Mouse (Mus musculus) heart, embryonic 13.5 days (tissue): Measurements from ENCODE around the gene Zzef1. TPM values are rescaled to one million over a fixed set of nuclear protein-coding genes. Genes with fewer than 3 reads are reported as not detected.

Experiments
- ATAC-seq: fragments of 200-750 bp; cut with Nextera tagmentation; 2 replicates; pipeline ENCODE4 v1.8.0; 2017; ENCODE audit warnings: moderate TSS enrichment; ENCODE audit not compliant: insufficient number of reproducible peaks, low FRiP score, low TSS enrichment; ENCODE audit errors: extremely low read depth
- H3K27ac ChIP-seq: fragments of 300-500 bp; sonication (generic); replicated peaks from 2 replicates; pipeline ENCODE4 v1.5.1; 2015; ENCODE audit warnings: moderate library complexity, mild to moderate bottlenecking, inconsistent platforms
- H3K27me3 ChIP-seq: fragments of 300-500 bp; sonication (generic); replicated peaks from 2 replicates; pipeline ENCODE4 v1.6.1; 2015; ENCODE audit warnings: mild to moderate bottlenecking, inconsistent platforms
- H3K36me3 ChIP-seq: fragments of 300-500 bp; sonication (generic); 2 replicates; pipeline ENCODE4 v1.6.1; 2015; ENCODE audit warnings: mild to moderate bottlenecking, inconsistent platforms
- H3K4me1 ChIP-seq: fragments of 300-500 bp; sonication (generic); 2 replicates; pipeline ENCODE4 v1.6.1; 2015; ENCODE audit warnings: inconsistent platforms
- H3K4me2 ChIP-seq: fragments of 300-500 bp; sonication (generic); 2 replicates; pipeline ENCODE4 v1.6.1; 2015; ENCODE audit warnings: inconsistent platforms, mild to moderate bottlenecking, moderate library complexity
- H3K4me3 ChIP-seq: fragments of 300-500 bp; sonication (generic); 2 replicates; pipeline ENCODE4 v1.5.1; 2015; ENCODE audit warnings: moderate library complexity, mild to moderate bottlenecking, inconsistent platforms
- H3K9ac ChIP-seq: fragments of 300-500 bp; sonication (generic); 2 replicates; pipeline ENCODE4 v1.6.1; 2015; ENCODE audit warnings: inconsistent platforms, mild to moderate bottlenecking, moderate library complexity
- H3K9me3 ChIP-seq: fragments of 300-500 bp; sonication (generic); 2 replicates; pipeline ENCODE4 v1.6.1; 2016; ENCODE audit warnings: inconsistent platforms
- WGBS: fragments of 180-500 bp; shearing (Covaris S2); methylation state at CpG from one replicate; pipeline ENCODE4 v1.1.7; 2015; ENCODE audit warnings: mixed read lengths; 5-methylcytosine and 5-hydroxymethylcytosine counted together
- polyA plus RNA-seq: library from polyadenylated mRNA; unstranded; fragments of >200 nt; fragmentation: Nextera tagmentation; extraction: Ambion mirVana; gene quantifications from 2 replicates; pipeline ENCODE4 v1.2.1, GENCODE M21; 2015

The Zzef1 gene
- polyA plus RNA-seq, 1 experiment from 2014 or later: 5.9 TPM

GRCm38 (mm10) chr11:72847831-72848628 lies 52.0 kb downstream of the Zzef1 start:
- Histone ChIP-seq H3K4me3 (no peak overlapping the region), H3K36me3 (peaks cover 72% of the 10 kb centered on the region), H3K9ac (no peak overlapping the region), H3K27me3 (no peaks in the 10 kb centered on the region), H3K4me2 (no peak overlapping the region), H3K27ac (no peak overlapping the region), H3K4me1 (0 out of 2 replicates have a peak, but pooled peaks cover 3% of the 10 kb centered on the region), H3K9me3 (no peaks in the 10 kb centered on the region)
- WGBS: 92% methylated on average over 1 of the region's 1 CpGs
- no peak for ATAC-seq

GRCm38 (mm10) chr11:72850419-72851131 lies 54.5 kb downstream of the Zzef1 start:
- Histone ChIP-seq H3K36me3 (peaks cover 78% of the 10 kb centered on the region), H3K4me2 (no peak overlapping the region), H3K4me3 (no peak overlapping the region), H3K9me3 (no peaks in the 10 kb centered on the region), H3K4me1 (0 out of 2 replicates have a peak, but pooled peaks cover 3% of the 10 kb centered on the region), H3K27ac (no peak overlapping the region), H3K27me3 (no peaks in the 10 kb centered on the region), H3K9ac (no peak overlapping the region)
- ATAC-seq: no peak
- WGBS: 91% methylated on average over 9 of the region's 9 CpGs

- Histone ChIP-seq H3K4me3 (no peak overlapping the region), H3K36me3 (peaks cover 79% of the 10 kb centered on the region), H3K27ac (no peak overlapping the region), H3K9me3 (no peaks in the 10 kb centered on the region), H3K9ac (no peak overlapping the region), H3K4me2 (no peak overlapping the region), H3K27me3 (no peaks in the 10 kb centered on the region), H3K4me1 (0 out of 2 replicates have a peak, but pooled peaks cover 3% of the 10 kb centered on the region)
- ATAC-seq: no peak
- 83% methylated on average over 4 of the region's 4 CpGs for WGBS
Measured at GRCm38 (mm10) chr11:72851214-72851613, 55.2 kb downstream of the Zzef1 start.

GRCm38 (mm10) chr11:72852122-72852521 lies 56.1 kb downstream of the Zzef1 start:
- Histone ChIP-seq H3K9ac (no peak overlapping the region), H3K4me3 (no peak overlapping the region), H3K9me3 (no peaks in the 10 kb centered on the region), H3K4me1 (peaks cover 8% of the 10 kb centered on the region), H3K4me2 (no peak overlapping the region), H3K27ac (no peak overlapping the region), H3K27me3 (no peaks in the 10 kb centered on the region), H3K36me3 (peaks cover 84% of the 10 kb centered on the region)
- 79% methylated on average over 1 of the region's 1 CpGs for WGBS
- no peak for ATAC-seq

DNA sequence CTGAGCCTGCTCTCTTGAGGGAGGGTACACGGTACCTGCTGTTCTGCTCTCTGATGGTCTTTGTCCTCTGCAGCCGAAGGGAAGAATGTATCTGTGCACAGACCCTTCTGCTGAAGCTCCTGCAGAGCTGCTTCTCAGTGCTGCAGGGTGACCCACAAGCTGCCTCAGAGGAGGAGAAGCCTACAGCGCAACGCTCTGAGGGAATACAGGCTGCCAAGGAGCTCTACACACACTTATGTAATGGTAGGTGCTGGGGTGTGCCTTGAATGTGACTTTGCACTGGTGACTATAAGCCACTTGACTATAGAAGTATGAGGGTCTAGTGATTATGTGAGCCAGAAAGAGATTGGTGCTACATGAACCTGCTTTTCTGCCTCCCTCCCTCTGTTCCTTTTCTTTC lies 57.1 kb downstream of the Zzef1 start:
- Histone ChIP-seq H3K9ac (no peak overlapping the region), H3K36me3 (peaks cover 87% of the 10 kb centered on the region), H3K27ac (no peak overlapping the region), H3K9me3 (no peaks in the 10 kb centered on the region), H3K4me2 (no peak overlapping the region), H3K4me3 (no peak overlapping the region), H3K4me1 (peaks cover 9% of the 10 kb centered on the region), H3K27me3 (no peaks in the 10 kb centered on the region)
- no peak for ATAC-seq
- 88% methylated on average over 4 of the region's 4 CpGs for WGBS

- H3K36me3 ChIP-seq: peaks cover 83% of the 10 kb centered on the region
- peaks cover 9% of the 10 kb centered on the region for H3K4me1 ChIP-seq
- H3K9me3 ChIP-seq: no peaks in the 10 kb centered on the region
- no peak overlapping the region for H3K4me2 ChIP-seq
- no peak for ATAC-seq
- H3K4me3 ChIP-seq: no peak overlapping the region
- no peak overlapping the region for H3K9ac ChIP-seq
- WGBS: 85% methylated on average over 3 of the region's 3 CpGs
- H3K27me3 ChIP-seq: no peaks in the 10 kb centered on the region
- no peak overlapping the region for H3K27ac ChIP-seq
Measured at GRCm38 (mm10) chr11:72854251-72854650, 58.2 kb downstream of the Zzef1 start.

- Histone ChIP-seq H3K36me3 (peaks cover 93% of the 10 kb centered on the region), H3K27me3 (no peaks in the 10 kb centered on the region), H3K9me3 (no peaks in the 10 kb centered on the region), H3K4me2 (no peak overlapping the region), H3K4me3 (no peak overlapping the region), H3K4me1 (peaks cover 9% of the 10 kb centered on the region), H3K27ac (peak overlapping the region; percentile 41), H3K9ac (no peak overlapping the region)
- ATAC-seq: no peak
- WGBS: 40% methylated on average over 2 of the region's 2 CpGs
Measured at GRCm38 (mm10) chr11:72856764-72857163, 60.7 kb downstream of the Zzef1 start.

- Histone ChIP-seq H3K4me1 (peaks cover 6% of the 10 kb centered on the region), H3K27ac (no peak overlapping the region), H3K36me3 (peaks cover 94% of the 10 kb centered on the region), H3K27me3 (no peaks in the 10 kb centered on the region), H3K9me3 (no peaks in the 10 kb centered on the region), H3K9ac (no peak overlapping the region), H3K4me2 (no peak overlapping the region), H3K4me3 (no peak overlapping the region)
- WGBS: 85% methylated on average over 3 of the region's 3 CpGs
- ATAC-seq: no peak
Measured at GRCm38 (mm10) chr11:72861236-72861635, 65.2 kb downstream of the Zzef1 start.

GRCm38 (mm10) chr11:72866446-72866845 lies 70.4 kb downstream of the Zzef1 start:
- no peak overlapping the region for H3K4me3 ChIP-seq
- no peak for ATAC-seq
- no peak overlapping the region for H3K4me2 ChIP-seq
- no peaks in the 10 kb centered on the region for H3K27me3 ChIP-seq
- H3K9me3 ChIP-seq: no peaks in the 10 kb centered on the region
- H3K36me3 ChIP-seq: peaks cover 86% of the 10 kb centered on the region
- H3K4me1 ChIP-seq: peaks cover 14% of the 10 kb centered on the region
- no peak overlapping the region for H3K9ac ChIP-seq
- no peak overlapping the region for H3K27ac ChIP-seq
- 82% methylated on average over 7 of the region's 7 CpGs for WGBS

DNA sequence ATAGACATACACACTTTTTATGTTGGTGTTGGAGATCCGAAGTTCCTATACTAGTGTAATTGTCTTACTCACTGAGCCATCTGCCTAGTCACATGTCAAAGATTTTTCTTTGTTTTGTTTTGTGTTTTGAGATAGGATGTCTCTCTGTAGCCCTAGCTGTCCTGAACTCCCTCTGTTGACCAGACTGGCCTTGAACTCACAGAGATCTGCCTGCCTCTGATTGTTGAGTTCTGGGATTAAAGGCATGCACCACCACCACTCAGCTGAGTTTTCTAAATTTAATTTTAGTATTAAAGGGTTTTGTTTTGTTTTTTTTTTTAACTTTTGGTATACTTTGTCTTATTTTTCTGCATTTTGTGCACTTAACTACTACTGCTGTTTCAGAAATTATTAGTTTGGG lies 76.0 kb downstream of the Zzef1 start:
- Histone ChIP-seq H3K36me3 (peaks cover 80% of the 10 kb centered on the region), H3K4me1 (peaks cover 14% of the 10 kb centered on the region), H3K9me3 (no peaks in the 10 kb centered on the region), H3K27ac (no peak overlapping the region), H3K4me3 (no peak overlapping the region), H3K9ac (no peak overlapping the region), H3K4me2 (no peak overlapping the region), H3K27me3 (no peaks in the 10 kb centered on the region)
- ATAC-seq: no peak
- WGBS: 79% methylated on average over 1 of the region's 1 CpGs

- 79% methylated on average over 1 of the region's 1 CpGs for WGBS
- H3K9ac ChIP-seq: no peak overlapping the region
- peaks cover 79% of the 10 kb centered on the region for H3K36me3 ChIP-seq
- H3K4me1 ChIP-seq: no peaks in the 10 kb centered on the region
- no peaks in the 10 kb centered on the region for H3K27me3 ChIP-seq
- no peak overlapping the region for H3K27ac ChIP-seq
- H3K4me2 ChIP-seq: no peak overlapping the region
- no peaks in the 10 kb centered on the region for H3K9me3 ChIP-seq
- H3K4me3 ChIP-seq: no peak overlapping the region
- no peak for ATAC-seq
Measured at GRCm38 (mm10) chr11:72892623-72893022, 96.6 kb downstream of the Zzef1 start.
